Mouse (Mus musculus) gastrocnemius, adult 2 months (tissue): ENCODE results near the gene Aoah. TPM values are rescaled to one million over a fixed set of nuclear protein-coding genes. Genes with fewer than 3 reads are reported as not detected.

Source experiments
- DNase-seq: peaks from one replicate; pipeline ENCODE4 v3.0.0; 2022
- H3K27ac ChIP-seq: fragments of 200-600 bp; 2 replicates; pipeline ENCODE4 v1.8.1; 2022; ENCODE audit warnings: mild to moderate bottlenecking
- H3K4me3 ChIP-seq: fragments of 200-600 bp; 2 replicates; pipeline ENCODE4 v1.8.1; 2022; ENCODE audit warnings: mild to moderate bottlenecking, moderate library complexity
- CTCF ChIP-seq: fragments of 200-600 bp; IDR thresholded peaks from 2 replicates; pipeline ENCODE4 v1.8.1; 2022; ENCODE audit warnings: antibody characterized with exemption, mild to moderate bottlenecking, moderate library complexity
- intact Hi-C: fragments of 180-260 bp; cut with DNase I; formaldehyde crosslinking; loops from one replicate; pipeline ENCODE4 v1.15.1; 2025
- total RNA-seq, 2 experiments: library from RNA; stranded (reverse); gene quantifications; 2 replicates each; pipeline ENCODE4 v1.2.3; 2021

Aoah gene
- total RNA-seq, 2 experiments from 2014 or later = 0.22 TPM; not detected in 1

DNA sequence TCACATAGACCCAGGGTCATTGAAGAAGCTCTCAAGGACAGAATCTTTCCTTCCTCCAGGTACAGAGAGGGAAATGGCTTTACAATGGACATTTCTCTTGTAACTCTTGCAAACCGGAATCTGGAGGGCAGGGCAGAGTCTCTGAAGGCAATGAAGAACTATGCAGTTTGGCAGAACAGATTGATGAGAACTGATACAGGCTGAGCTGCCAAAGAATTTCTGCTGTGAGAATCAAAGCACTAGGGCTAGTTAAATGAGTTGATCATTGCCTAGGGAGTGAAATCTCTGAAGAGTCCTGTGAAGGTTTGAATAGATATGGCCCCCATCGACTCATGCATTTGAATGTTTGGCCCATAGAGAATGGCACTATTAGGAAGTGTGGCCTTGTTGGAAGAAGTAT lies 34.8 kb downstream of the Aoah start:
- no peak overlapping the region for H3K4me3 ChIP-seq
- H3K27ac ChIP-seq = no peak overlapping the region
- intact Hi-C loops = no loop called here
- no peak for DNase-seq
- TF ChIP-seq CTCF = no peak

GRCm38 (mm10) chr13:20829181-20829900 lies 35.4 kb downstream of the Aoah start:
- DNase-seq = no peak
- no peak overlapping the region for H3K27ac ChIP-seq
- H3K4me3 ChIP-seq = no peak overlapping the region
- TF ChIP-seq CTCF = no peak
- intact Hi-C loops = no loop called here

DNA sequence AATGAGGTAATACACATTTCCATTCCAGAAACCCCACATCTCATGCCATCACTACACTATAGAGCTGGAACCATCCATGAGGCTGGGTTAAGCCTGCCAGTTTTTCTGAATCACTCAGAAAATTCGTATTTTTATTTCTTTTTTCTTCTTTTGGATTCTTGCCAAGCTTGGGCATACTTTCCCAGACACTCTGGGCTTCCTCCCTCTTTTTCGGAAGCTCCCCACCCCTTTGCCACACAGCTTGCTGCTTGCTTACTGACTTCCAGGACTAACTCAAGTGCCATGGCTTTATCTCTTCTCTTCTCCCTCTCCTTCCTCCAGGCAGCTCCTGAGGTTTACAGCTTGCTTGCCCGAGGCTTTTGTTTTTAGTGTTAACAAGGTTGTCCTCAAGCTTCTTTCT lies 62.0 kb downstream of the Aoah start:
- Histone ChIP-seq H3K27ac (no peak overlapping the region), H3K4me3 (no peak overlapping the region)
- DNase-seq = no peak
- TF ChIP-seq CTCF = no peak
- intact Hi-C loops = no loop called here

GRCm38 (mm10) chr13:20899372-20899771 lies 105.5 kb downstream of the Aoah start:
- intact Hi-C loops = no loop called here

DNA sequence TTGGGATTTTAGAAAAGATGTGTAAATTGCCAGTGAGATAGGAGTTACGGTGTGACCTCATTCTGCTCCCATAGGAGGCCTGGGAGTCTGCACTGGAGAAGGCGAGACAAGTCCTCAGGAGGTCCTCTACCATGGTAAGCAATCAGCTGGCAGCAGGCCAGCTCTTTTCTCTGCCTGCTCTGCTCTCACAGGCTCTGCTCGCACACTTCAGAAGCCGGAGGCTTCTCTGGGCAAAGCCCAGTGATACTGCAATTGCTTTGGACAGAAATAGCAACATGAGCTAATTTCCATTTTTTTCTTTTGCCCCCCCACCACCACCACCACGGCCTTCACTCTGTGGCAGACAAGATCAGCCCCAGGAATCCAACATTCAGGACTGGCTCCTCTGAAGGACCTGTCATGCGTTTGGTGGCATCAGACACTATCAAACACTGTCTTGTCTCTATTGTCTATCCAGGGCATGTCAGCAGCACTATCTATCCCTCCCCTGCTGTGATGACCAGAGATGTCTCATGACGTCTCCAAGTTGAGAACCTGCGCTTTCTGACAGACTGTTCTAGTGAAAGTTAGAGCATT lies 106.6 kb downstream of the Aoah start:
- intact Hi-C loops = no loop called here
- DNase-seq = peak; percentile 23
- no peak overlapping the region for H3K4me3 ChIP-seq
- no peak for TF ChIP-seq CTCF
- H3K27ac ChIP-seq = no peak overlapping the region

More at GRCm38 (mm10) chr13:20899372-20899771, 105.5 kb downstream of the Aoah start:
- H3K27ac ChIP-seq = no peak overlapping the region
- no peak for DNase-seq
- no peak overlapping the region for H3K4me3 ChIP-seq
- TF ChIP-seq CTCF = no peak

DNA sequence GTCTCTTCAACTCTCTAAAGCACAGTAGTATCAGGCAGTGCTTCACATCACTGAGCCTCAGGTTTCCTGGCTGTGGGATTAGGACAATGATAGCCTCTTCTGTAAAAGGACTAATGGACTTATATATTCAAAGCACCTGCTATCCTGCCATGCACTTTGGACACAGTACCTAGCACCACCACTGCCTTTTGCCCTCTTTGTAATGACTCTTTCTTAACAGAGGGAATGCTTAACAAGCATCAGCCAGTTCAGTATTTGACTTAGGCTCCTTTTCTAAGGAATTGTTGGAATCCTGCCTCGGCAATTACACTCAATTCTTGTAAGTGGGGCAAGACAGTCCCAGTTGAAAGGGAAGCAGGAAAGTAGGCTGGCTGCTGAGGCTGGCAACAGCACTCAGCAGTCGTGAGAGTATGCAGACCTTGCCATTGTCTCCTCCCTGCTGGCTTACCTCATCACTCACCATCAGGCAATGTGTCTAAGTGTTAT lies 107.1 kb downstream of the Aoah start:
- intact Hi-C loops = no loop called here

GRCm38 (mm10) chr13:20901634-20902135 lies 107.8 kb downstream of the Aoah start:
- TF ChIP-seq CTCF = no peak

More for the DNA sequence above, 107.1 kb downstream of the Aoah start:
- H3K4me3 ChIP-seq = no peak overlapping the region
- no peak for DNase-seq
- no peak for TF ChIP-seq CTCF
- no peak overlapping the region for H3K27ac ChIP-seq

DNA sequence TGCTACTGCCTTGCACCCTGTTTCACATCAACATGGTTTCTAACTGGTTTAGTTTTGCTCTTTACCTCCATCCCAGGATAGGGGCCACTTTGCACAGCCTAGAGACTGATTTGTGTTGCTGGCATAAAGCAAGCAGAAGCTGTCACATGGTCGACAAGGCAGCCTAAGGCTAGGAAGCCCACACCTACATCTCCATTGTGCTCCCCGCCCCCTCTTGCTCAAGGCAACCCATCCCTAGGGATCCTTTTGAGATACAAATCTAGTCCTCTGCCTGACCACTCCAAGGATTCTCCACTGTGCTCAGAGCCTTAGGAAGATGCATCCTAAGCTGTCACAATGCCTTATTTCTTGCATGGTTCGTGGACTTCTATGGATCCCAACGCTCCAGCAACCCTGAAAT lies 110.2 kb downstream of the Aoah start:
- Histone ChIP-seq H3K27ac (no peak overlapping the region), H3K4me3 (no peak overlapping the region)
- DNase-seq = no peak
- intact Hi-C loops = no loop called here
- TF ChIP-seq CTCF = no peak

More at GRCm38 (mm10) chr13:20901634-20902135, 107.8 kb downstream of the Aoah start:
- intact Hi-C loops = no loop called here
- DNase-seq = no peak
- no peak overlapping the region for H3K27ac ChIP-seq
- no peak overlapping the region for H3K4me3 ChIP-seq

DNA sequence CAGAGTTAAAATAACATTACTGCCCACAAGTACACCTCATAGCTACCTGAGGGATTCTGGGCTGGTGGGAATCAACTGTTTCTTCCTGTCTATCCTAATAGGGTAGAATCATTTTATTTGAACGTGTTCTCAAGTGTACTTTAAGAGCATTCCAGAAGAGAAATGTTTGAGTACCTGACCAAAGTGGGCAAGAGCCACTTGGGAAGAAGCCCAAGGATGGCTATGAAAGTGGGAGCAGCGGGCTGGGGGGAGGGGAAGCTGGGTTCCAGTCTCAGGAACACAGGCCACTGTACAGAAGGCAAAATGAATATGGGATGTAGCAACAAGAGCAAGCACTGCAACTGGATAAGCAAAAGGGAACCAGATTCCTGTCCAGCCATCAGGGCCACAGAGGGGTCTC lies 111.3 kb downstream of the Aoah start:
- no peak overlapping the region for H3K4me3 ChIP-seq
- intact Hi-C loops = no loop called here

DNA sequence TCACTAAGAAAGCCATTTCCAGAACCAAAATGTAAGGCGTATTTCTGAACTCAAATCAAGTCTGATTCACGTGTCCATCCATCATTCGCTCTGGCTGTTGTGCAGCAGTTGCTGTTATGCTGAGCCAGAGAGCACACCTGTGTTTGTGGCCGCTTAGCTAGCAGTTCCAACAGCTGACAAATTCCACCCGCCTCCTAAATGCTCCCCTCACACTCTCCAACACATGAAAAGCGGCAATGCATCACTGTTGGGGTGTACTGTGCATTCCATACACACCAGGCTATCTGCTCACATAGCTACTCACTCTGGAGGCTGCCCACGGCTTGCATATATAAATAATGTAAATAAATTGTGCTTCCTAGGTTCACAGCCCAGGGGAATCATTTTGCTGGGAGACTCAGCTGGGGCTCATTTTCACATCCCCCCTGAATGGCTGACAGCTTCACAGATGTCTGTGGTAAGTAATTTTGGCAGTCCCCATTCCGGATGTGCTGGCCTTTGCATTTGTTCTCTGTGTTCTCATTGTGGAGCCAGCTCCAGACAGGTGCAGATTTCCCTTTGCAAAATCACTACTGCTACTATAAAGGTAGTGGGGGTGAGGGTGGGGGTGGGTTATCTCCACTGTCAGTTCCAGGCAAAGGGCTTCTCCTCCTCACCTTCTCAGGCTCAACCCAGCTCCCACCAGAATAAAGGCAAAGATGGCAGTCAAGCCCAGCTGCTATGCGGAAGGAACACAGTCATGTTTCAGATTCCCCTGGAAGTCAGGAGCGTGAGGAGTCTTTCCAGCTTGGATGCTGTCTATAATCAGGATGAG lies 123.0 kb downstream of the Aoah start:
- intact Hi-C loops = no loop called here
- TF ChIP-seq CTCF = no peak
- Histone ChIP-seq H3K27ac (no peak overlapping the region), H3K4me3 (no peak overlapping the region)
- DNase-seq = no peak

More for the DNA sequence above, 111.3 kb downstream of the Aoah start:
- no peak overlapping the region for H3K27ac ChIP-seq
- TF ChIP-seq CTCF = no peak
- DNase-seq = no peak

DNA sequence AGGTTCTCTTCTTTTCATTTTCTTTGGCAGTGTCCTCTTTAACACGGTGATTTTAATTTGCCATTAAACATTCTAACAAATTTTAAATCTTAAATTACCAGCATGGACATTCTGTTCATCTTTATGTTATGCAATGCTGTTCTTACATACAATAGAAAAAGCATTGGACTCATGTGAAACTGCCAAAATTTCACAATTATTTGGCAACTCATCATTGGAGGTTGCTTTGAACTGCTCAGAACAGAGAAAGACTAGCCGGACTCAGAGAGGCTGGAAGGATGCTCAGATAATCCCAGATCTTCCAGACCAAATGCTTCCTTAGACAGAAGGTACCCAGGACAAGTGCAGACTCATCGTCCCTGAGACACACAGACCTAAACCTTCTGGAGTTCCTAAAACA lies 126.5 kb downstream of the Aoah start:
- no peak for DNase-seq
- Histone ChIP-seq H3K4me3 (no peak overlapping the region), H3K27ac (no peak overlapping the region)
- TF ChIP-seq CTCF = no peak
- intact Hi-C loops = no loop called here

- intact Hi-C loops = loop anchor here (5.0 kb wide), 1 partner anchor 639 kb away; no protein-coding TSS in a partner anchor
- H3K27ac ChIP-seq = no peak overlapping the region
- no peak for DNase-seq
- H3K4me3 ChIP-seq = no peak overlapping the region
- no peak for TF ChIP-seq CTCF
Observed at GRCm38 (mm10) chr13:20936016-20936415, 142.1 kb downstream of the Aoah start.

GRCm38 (mm10) chr13:20937452-20937851 lies 143.5 kb downstream of the Aoah start:
- Histone ChIP-seq H3K4me3 (no peak overlapping the region), H3K27ac (no peak overlapping the region)
- peak; percentile 58 for DNase-seq
- intact Hi-C loops = loop anchor here (5.0 kb wide), 1 partner anchor 640 kb away; no protein-coding TSS in a partner anchor
- peak; percentile 90 for TF ChIP-seq CTCF
